In genomic region chr10:98943894-98944293, GRCm38 (mm10) we compare ENCODE assay signal across 15 mouse cellular contexts.
"Had no signal": no experiment of that assay in that cellular context is flagged by ENCODE, and none has a peak within 500 bp of the region (broad histone marks: within the 10 kb centered on the region; RNA-seq: fewer than 3 reads in every experiment).

No protein-coding gene starts in this region.

- H3K27ac ChIP-seq: kidney, postnatal 0 days; limb, embryonic 12.5 days; limb, embryonic 15.5 days; liver, embryonic 14.5 days; macrophage; neural tube, embryonic 12.5 days; neural tube, embryonic 15.5 days had no signal

- H3K36me3 ChIP-seq: limb, embryonic 12.5 days; limb, embryonic 15.5 days; neural tube, embryonic 12.5 days; neural tube, embryonic 15.5 days had no signal

- H3K9ac ChIP-seq: limb, embryonic 12.5 days; limb, embryonic 15.5 days; liver, embryonic 14.5 days; liver, postnatal 0 days; lung, embryonic 14.5 days; neural tube, embryonic 12.5 days; neural tube, embryonic 15.5 days had no signal

- DNase-seq: kidney, adult 2 months; kidney, postnatal 36 days; layer of hippocampus, adult 9-11 months; liver, postnatal 0 days; lung, embryonic 14.5 days; midbrain, embryonic 14.5 days; thymus, adult 18-20 months; thymus, postnatal 36 days had no signal

- H3K9me3 ChIP-seq: limb, embryonic 12.5 days; limb, embryonic 15.5 days; neural tube, embryonic 12.5 days; neural tube, embryonic 15.5 days had no signal

- H3K4me3 ChIP-seq: limb, embryonic 12.5 days; limb, embryonic 15.5 days; neural tube, embryonic 12.5 days; neural tube, embryonic 15.5 days had no signal
